Mouse (Mus musculus): ENCODE results near the gene Ebf1. TPM values are rescaled to one million over a fixed set of nuclear protein-coding genes. Genes with fewer than 3 reads are reported as not detected.

Ebf1 gene
- polyA plus RNA-seq, 1 experiment from 2014 or later, result 8.8 TPM

GRCm38 (mm10) chr11:44721976-44722375 lies 104.9 kb downstream of the Ebf1 start:
- H3K4me1 ChIP-seq (ENCODE audit: insufficient read depth, low read depth, low read length), result no peaks in the 10 kb centered on the region
- WGBS, result 84% methylated on average over 4 of the region's 4 CpGs

GRCm38 (mm10) chr11:44723950-44724502 lies 106.9 kb downstream of the Ebf1 start:
- WGBS, result 81% methylated on average over 6 of the region's 6 CpGs
- no peak overlapping the region for H3K4me3 ChIP-seq (ENCODE audit: low read depth, low read length)
- no peak overlapping the region for H3K9ac ChIP-seq (replicated peaks; ENCODE audit: low read depth)
- no peaks in the 10 kb centered on the region for H3K9me3 ChIP-seq (ENCODE audit: low read length)
- H3K4me1 ChIP-seq (ENCODE audit: insufficient read depth, low read depth, low read length), result no peaks in the 10 kb centered on the region
- H3K36me3 ChIP-seq (ENCODE audit: insufficient read depth, low read length), result no peaks in the 10 kb centered on the region
- ATAC-seq (no peak), DNase-seq (ENCODE audit: low spot score) (no peak)
- TF ChIP-seq EP300 (IDR thresholded peaks at IDR 0.05), result no peak
- TF ChIP-seq CTCF (IDR thresholded peaks at IDR 0.05), result no peak
- H3K4me2 ChIP-seq (replicated peaks; ENCODE audit: low read depth, low read length), result no peak overlapping the region
- no peaks in the 10 kb centered on the region for H3K27me3 ChIP-seq (replicated peaks; ENCODE audit: insufficient read depth, low read length)
- H3K27ac ChIP-seq (ENCODE audit: low read length), result no peak overlapping the region

More at GRCm38 (mm10) chr11:44721976-44722375, 104.9 kb downstream of the Ebf1 start:
- H3K27me3 ChIP-seq (replicated peaks; ENCODE audit: insufficient read depth, low read length), result no peaks in the 10 kb centered on the region
- H3K9me3 ChIP-seq (ENCODE audit: low read length), result no peaks in the 10 kb centered on the region
- ATAC-seq (no peak), DNase-seq (ENCODE audit: low spot score) (no peak)
- no peak overlapping the region for H3K4me2 ChIP-seq (replicated peaks; ENCODE audit: low read depth, low read length)
- no peak for TF ChIP-seq EP300 (IDR thresholded peaks at IDR 0.05)
- H3K4me3 ChIP-seq (ENCODE audit: low read depth, low read length), result no peak overlapping the region
- no peaks in the 10 kb centered on the region for H3K36me3 ChIP-seq (ENCODE audit: insufficient read depth, low read length)
- H3K9ac ChIP-seq (replicated peaks; ENCODE audit: low read depth), result no peak overlapping the region
- H3K27ac ChIP-seq (ENCODE audit: low read length), result no peak overlapping the region

GRCm38 (mm10) chr11:44725732-44726131 lies 108.6 kb downstream of the Ebf1 start:
- Histone ChIP-seq H3K9me3 (ENCODE audit: low read length) (no peaks in the 10 kb centered on the region), H3K4me2 (replicated peaks; ENCODE audit: low read depth, low read length) (no peak overlapping the region), H3K27me3 (replicated peaks; ENCODE audit: insufficient read depth, low read length) (no peaks in the 10 kb centered on the region), H3K27ac (ENCODE audit: low read length) (no peak overlapping the region), H3K9ac (replicated peaks; ENCODE audit: low read depth) (no peak overlapping the region), H3K4me1 (ENCODE audit: insufficient read depth, low read depth, low read length) (no peaks in the 10 kb centered on the region), H3K4me3 (ENCODE audit: low read depth, low read length) (no peak overlapping the region), H3K36me3 (ENCODE audit: insufficient read depth, low read length) (no peaks in the 10 kb centered on the region)
- DNase-seq (ENCODE audit: low spot score) (no peak), ATAC-seq (no peak)
- WGBS, result 86% methylated on average over 5 of the region's 5 CpGs
- TF ChIP-seq EP300 (IDR thresholded peaks at IDR 0.05), result no peak
- TF ChIP-seq CTCF (IDR thresholded peaks at IDR 0.05), result no peak

GRCm38 (mm10) chr11:44727376-44727775 lies 110.3 kb downstream of the Ebf1 start:
- Histone ChIP-seq H3K4me3 (ENCODE audit: low read depth, low read length) (no peak overlapping the region), H3K27ac (ENCODE audit: low read length) (no peak overlapping the region), H3K36me3 (ENCODE audit: insufficient read depth, low read length) (no peaks in the 10 kb centered on the region), H3K9ac (replicated peaks; ENCODE audit: low read depth) (no peak overlapping the region), H3K9me3 (ENCODE audit: low read length) (no peaks in the 10 kb centered on the region), H3K4me2 (replicated peaks; ENCODE audit: low read depth, low read length) (no peak overlapping the region), H3K27me3 (replicated peaks; ENCODE audit: insufficient read depth, low read length) (no peaks in the 10 kb centered on the region), H3K4me1 (ENCODE audit: insufficient read depth, low read depth, low read length) (no peaks in the 10 kb centered on the region)
- TF ChIP-seq CTCF (IDR thresholded peaks at IDR 0.05), result no peak
- no peak for TF ChIP-seq EP300 (IDR thresholded peaks at IDR 0.05)
- ATAC-seq, result no peak
- WGBS, result 58% methylated on average over 3 of the region's 3 CpGs
- no peak for DNase-seq (ENCODE audit: low spot score)

GRCm38 (mm10) chr11:44727821-44728220 lies 110.7 kb downstream of the Ebf1 start:
- Histone ChIP-seq H3K9me3 (ENCODE audit: low read length) (no peaks in the 10 kb centered on the region), H3K27me3 (replicated peaks; ENCODE audit: insufficient read depth, low read length) (no peaks in the 10 kb centered on the region), H3K36me3 (ENCODE audit: insufficient read depth, low read length) (no peaks in the 10 kb centered on the region), H3K4me3 (ENCODE audit: low read depth, low read length) (no peak overlapping the region), H3K4me1 (ENCODE audit: insufficient read depth, low read depth, low read length) (no peaks in the 10 kb centered on the region), H3K27ac (ENCODE audit: low read length) (no peak overlapping the region), H3K4me2 (replicated peaks; ENCODE audit: low read depth, low read length) (no peak overlapping the region), H3K9ac (replicated peaks; ENCODE audit: low read depth) (no peak overlapping the region)
- WGBS, result 77% methylated on average over 2 of the region's 2 CpGs
- no peak for DNase-seq (ENCODE audit: low spot score)
- TF ChIP-seq CTCF (IDR thresholded peaks at IDR 0.05) (no peak), EP300 (IDR thresholded peaks at IDR 0.05) (no peak)
- no peak for ATAC-seq

- no peak for ATAC-seq
- WGBS, result 74% methylated on average over 2 of the region's 2 CpGs
- DNase-seq (ENCODE audit: low spot score), result no peak
Measured at GRCm38 (mm10) chr11:44728271-44728670, 111.2 kb downstream of the Ebf1 start.

GRCm38 (mm10) chr11:44729931-44730330 lies 112.8 kb downstream of the Ebf1 start:
- no peak for TF ChIP-seq CTCF (IDR thresholded peaks at IDR 0.05)
- TF ChIP-seq EP300 (IDR thresholded peaks at IDR 0.05), result no peak
- no peak overlapping the region for H3K27ac ChIP-seq (ENCODE audit: low read length)
- H3K36me3 ChIP-seq (ENCODE audit: insufficient read depth, low read length), result no peaks in the 10 kb centered on the region
- H3K4me3 ChIP-seq (ENCODE audit: low read depth, low read length), result no peak overlapping the region
- no peaks in the 10 kb centered on the region for H3K27me3 ChIP-seq (replicated peaks; ENCODE audit: insufficient read depth, low read length)
- no peaks in the 10 kb centered on the region for H3K9me3 ChIP-seq (ENCODE audit: low read length)
- H3K9ac ChIP-seq (replicated peaks; ENCODE audit: low read depth), result no peak overlapping the region
- no peak overlapping the region for H3K4me2 ChIP-seq (replicated peaks; ENCODE audit: low read depth, low read length)
- ATAC-seq, result no peak
- no peak for DNase-seq (ENCODE audit: low spot score)
- 43% methylated on average over 4 of the region's 4 CpGs for WGBS
- no peaks in the 10 kb centered on the region for H3K4me1 ChIP-seq (ENCODE audit: insufficient read depth, low read depth, low read length)

More at GRCm38 (mm10) chr11:44728271-44728670, 111.2 kb downstream of the Ebf1 start:
- no peaks in the 10 kb centered on the region for H3K36me3 ChIP-seq (ENCODE audit: insufficient read depth, low read length)
- no peak for TF ChIP-seq EP300 (IDR thresholded peaks at IDR 0.05)
- no peak for TF ChIP-seq CTCF (IDR thresholded peaks at IDR 0.05)
- H3K27ac ChIP-seq (ENCODE audit: low read length), result no peak overlapping the region
- no peaks in the 10 kb centered on the region for H3K27me3 ChIP-seq (replicated peaks; ENCODE audit: insufficient read depth, low read length)
- no peak overlapping the region for H3K4me2 ChIP-seq (replicated peaks; ENCODE audit: low read depth, low read length)
- no peak overlapping the region for H3K4me3 ChIP-seq (ENCODE audit: low read depth, low read length)
- H3K4me1 ChIP-seq (ENCODE audit: insufficient read depth, low read depth, low read length), result no peaks in the 10 kb centered on the region
- no peak overlapping the region for H3K9ac ChIP-seq (replicated peaks; ENCODE audit: low read depth)
- H3K9me3 ChIP-seq (ENCODE audit: low read length), result no peaks in the 10 kb centered on the region
